ENCODE assay signal across 9 mouse cellular contexts in the genomic region with DNA sequence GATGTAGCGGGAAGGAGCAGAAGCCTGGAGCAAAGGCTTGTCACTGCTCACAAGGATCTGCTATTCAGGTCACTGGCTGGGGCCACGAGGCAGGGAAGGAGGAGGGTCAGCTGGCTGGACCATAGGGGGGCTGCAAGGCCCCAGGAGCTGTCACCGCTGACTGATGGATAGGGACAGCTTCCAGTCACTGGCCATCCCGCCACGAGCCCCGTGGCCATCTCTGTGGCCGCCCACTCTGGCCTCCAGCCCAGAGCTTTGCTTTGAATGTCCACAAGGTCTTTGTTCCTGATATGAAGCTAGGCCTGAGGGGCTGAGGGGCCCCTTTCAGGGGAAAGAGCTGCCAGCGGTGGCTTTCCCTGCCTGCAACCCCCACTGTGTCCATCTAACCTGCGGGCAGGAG.
DNase-seq lines count a peak whose midpoint lies in the region; ATAC-seq lines count a peak whose summit lies in the region.
"Had no signal": no experiment of that assay in that cellular context is flagged by ENCODE, and none has a peak within 500 bp of the region (broad histone marks: within the 10 kb centered on the region; RNA-seq: fewer than 3 reads in every experiment).

No protein-coding gene starts in this region.

- peak overlapping the region; percentile 46 for H3K27ac ChIP-seq in hindbrain, embryonic 13.5 days
- H3K27ac ChIP-seq: liver, embryonic 14.5 days had no signal

- no peak overlapping the region for H3K4me3 ChIP-seq in hindbrain, embryonic 13.5 days

- WGBS in hindbrain, embryonic 13.5 days: 6% methylated on average over 9 of the region's 9 CpGs

- peaks cover 54% of the 10 kb centered on the region for H3K4me1 ChIP-seq in hindbrain, embryonic 13.5 days (replicated peaks)

- H3K36me3 ChIP-seq in hindbrain, embryonic 13.5 days: no peaks in the 10 kb centered on the region

- H3K4me2 ChIP-seq in hindbrain, embryonic 13.5 days: 0 out of 2 replicates have a peak overlapping the region, but pooled peaks have one; percentile 2

- peak; percentile 17 for DNase-seq in cerebellum, adult 9-11 months
- DNase-seq in cerebellum, adult 11-12 months: no peak
- peak; percentile 30 for DNase-seq in lung, postnatal 10 days
- DNase-seq in lung, postnatal 36 days: no peak
- peak; percentile 71 for DNase-seq in retina, embryonic 14.5 days (ENCODE audit: low spot score)
- no peak for DNase-seq in left cerebral cortex, postnatal 25 days (ENCODE audit: low spot score in 2 of 2)

- intact Hi-C loops in left cerebral cortex, postnatal 25 days (cut with DNase I): no loop called here

- peaks cover 17% of the 10 kb centered on the region; the same call in 1 of the 2 replicates for H3K27me3 ChIP-seq in hindbrain, embryonic 13.5 days

- no peaks in the 10 kb centered on the region for H3K9me3 ChIP-seq in hindbrain, embryonic 13.5 days

- peak; percentile 61; the same call in 1 of the 2 replicates for ATAC-seq in hindbrain, embryonic 13.5 days (ENCODE audit: low FRiP score)
- ATAC-seq in megakaryocyte-erythroid progenitor cell, adult 5-6 weeks (replicated peaks; ENCODE audit: low FRiP score, low TSS enrichment, poor library complexity, severe bottlenecking): no peak

- no peak overlapping the region for H3K9ac ChIP-seq in hindbrain, embryonic 13.5 days
- H3K9ac ChIP-seq: liver, embryonic 14.5 days had no signal

Comparison
In these comparisons a context has a peak if more than half of its experiments do, and no peak if none do; other contexts are left out.
1. DNase-seq: peak in cerebellum, adult 9-11 months (single experiment), lung, postnatal 10 days (single experiment) and retina, embryonic 14.5 days (single experiment); none in cerebellum, adult 11-12 months (single experiment), lung, postnatal 36 days (single experiment) and left cerebral cortex, postnatal 25 days (0 of 2).